Mouse (Mus musculus) spleen, adult 2 months (tissue): Measurements from ENCODE around the gene Prss40. TPM values are rescaled to one million over a fixed set of nuclear protein-coding genes. Genes with fewer than 3 reads are reported as not detected.

Experiments used
- DNase-seq, 2 experiments: peaks; one replicate each; pipeline versions ENCODE4 v3.0.0 to v3.0.0-alpha.2; 2012 to 2021; ENCODE audit warnings: low spot score in 2 of 2, low read depth in 1 of 2
- H3K27ac ChIP-seq: fragments of 200-500 bp; 2 replicates; pipeline ENCODE4 v1.5.1; 2012; ENCODE audit warnings: low read length, inconsistent platforms; ENCODE audit not compliant: insufficient read depth
- H3K27me3 ChIP-seq: fragments of 200-500 bp; 2 replicates; pipeline ENCODE4 v1.6.1; 2012; ENCODE audit warnings: mild to moderate bottlenecking, moderate library complexity, low read length, inconsistent platforms; ENCODE audit not compliant: control insufficient read depth, insufficient read depth
- H3K36me3 ChIP-seq: fragments of 200-500 bp; 2 replicates; pipeline ENCODE4 v1.6.1; 2012; ENCODE audit warnings: mild to moderate bottlenecking, low read length, inconsistent platforms; ENCODE audit not compliant: control insufficient read depth, insufficient read depth
- H3K4me1 ChIP-seq: fragments of 200-500 bp; 2 replicates; pipeline ENCODE4 v1.6.1; 2011; ENCODE audit warnings: inconsistent platforms; ENCODE audit not compliant: control insufficient read depth, insufficient read depth, insufficient read length
- H3K4me3 ChIP-seq: fragments of 200-500 bp; 2 replicates; pipeline ENCODE4 v1.5.1; 2011; ENCODE audit warnings: mild to moderate bottlenecking, inconsistent platforms; ENCODE audit not compliant: insufficient read depth, insufficient read length; ENCODE audit errors: extremely low read depth
- CTCF ChIP-seq: fragments of 200-500 bp; IDR thresholded peaks from 2 replicates; pipeline ENCODE4 v1.5.1; 2011; ENCODE audit warnings: mild to moderate bottlenecking, inconsistent platforms; ENCODE audit not compliant: insufficient read depth, insufficient read length, insufficient replicate concordance; ENCODE audit errors: extremely low read depth
- POLR2A ChIP-seq: fragments of 200-500 bp; IDR thresholded peaks from 2 replicates; pipeline ENCODE4 v1.6.1; 2011; ENCODE audit warnings: low read depth, low read length, inconsistent platforms
- WGBS: fragments of 180-500 bp; shearing (Covaris S2); methylation state at CpG from one replicate; pipeline ENCODE4 v1.1.7; 2018; 5-methylcytosine and 5-hydroxymethylcytosine counted together
- polyA plus RNA-seq: library from polyadenylated mRNA; depleted of rRNA; stranded (reverse); fragments of >200 nt; gene quantifications from 2 replicates; pipeline ENCODE4 v1.2.3, GENCODE M21; 2012

Gene Prss40
- polyA plus RNA-seq, 1 experiment: not detected

GRCm38 (mm10) chr1:34583821-34584263 is 23.1 kb upstream of the Prss40 start:
- Histone ChIP-seq H3K4me3 (no peak overlapping the region), H3K36me3 (no peaks in the 10 kb centered on the region), H3K27ac (no peak overlapping the region), H3K4me1 (0 out of 2 replicates have a peak, but pooled peaks cover 4% of the 10 kb centered on the region), H3K27me3 (no peaks in the 10 kb centered on the region; the same call in 1 of the 2 replicates)
- DNase-seq: no peak
- WGBS: 40% methylated on average over 4 of the region's 4 CpGs
- TF ChIP-seq POLR2A (no peak), CTCF (no peak)

- Histone ChIP-seq H3K36me3 (no peaks in the 10 kb centered on the region), H3K27me3 (no peaks in the 10 kb centered on the region; the same call in 1 of the 2 replicates), H3K4me1 (0 out of 2 replicates have a peak, but pooled peaks cover 4% of the 10 kb centered on the region), H3K4me3 (no peak overlapping the region), H3K27ac (no peak overlapping the region)
- DNase-seq: no peak
- WGBS: 83% methylated on average over 6 of the region's 6 CpGs
- TF ChIP-seq POLR2A (no peak), CTCF (no peak)
Measured at GRCm38 (mm10) chr1:34582218-34582617, 21.5 kb upstream of the Prss40 start.

- Histone ChIP-seq H3K36me3 (no peaks in the 10 kb centered on the region), H3K27me3 (no peaks in the 10 kb centered on the region; the same call in 1 of the 2 replicates), H3K4me1 (0 out of 2 replicates have a peak, but pooled peaks cover 4% of the 10 kb centered on the region), H3K27ac (no peak overlapping the region), H3K4me3 (no peak overlapping the region)
- DNase-seq: no peak
- TF ChIP-seq POLR2A (no peak), CTCF (no peak)
- WGBS: 10% methylated on average over 18 of the region's 18 CpGs
Measured at GRCm38 (mm10) chr1:34579782-34580356, 19.1 kb upstream of the Prss40 start.

GRCm38 (mm10) chr1:34578851-34579781 is 18.4 kb upstream of the Prss40 start, which contains the start of gene Amer3:
Gene Amer3 (plus strand): TSS chr1:34579657.
- peak in 1 of 2 experiments; percentile 18 for DNase-seq
- H3K36me3 ChIP-seq: no peaks in the 10 kb centered on the region
- TF ChIP-seq CTCF (no peak), POLR2A (no peak)
- 0 out of 2 replicates have a peak, but pooled peaks cover 4% of the 10 kb centered on the region for H3K4me1 ChIP-seq
- 2% methylated on average over 53 of the region's 53 CpGs for WGBS
- no peak within 1 kb of the TSS for H3K27ac ChIP-seq
- H3K27me3 ChIP-seq: no peaks in the 10 kb centered on the region; the same call in 1 of the 2 replicates
- H3K4me3 ChIP-seq: no peak within 1 kb of the TSS

GRCm38 (mm10) chr1:34573221-34573620 is 12.5 kb upstream of the Prss40 start:
- no peak overlapping the region for H3K4me3 ChIP-seq
- H3K27ac ChIP-seq: no peak overlapping the region
- WGBS: 30% methylated on average over 6 of the region's 6 CpGs
- no peak for DNase-seq
- H3K4me1 ChIP-seq: no peaks in the 10 kb centered on the region
- TF ChIP-seq CTCF: no peak
- H3K36me3 ChIP-seq: no peaks in the 10 kb centered on the region
- H3K27me3 ChIP-seq: no peaks in the 10 kb centered on the region

GRCm38 (mm10) chr1:34571431-34571830 is 10.7 kb upstream of the Prss40 start:
- Histone ChIP-seq H3K27me3 (no peaks in the 10 kb centered on the region), H3K27ac (no peak overlapping the region), H3K4me1 (no peaks in the 10 kb centered on the region), H3K4me3 (no peak overlapping the region), H3K36me3 (no peaks in the 10 kb centered on the region)
- DNase-seq: no peak
- 83% methylated on average over 6 of the region's 6 CpGs for WGBS
- TF ChIP-seq POLR2A (no peak), CTCF (no peak)
